Mouse (Mus musculus) liver, adult 10 weeks (tissue): ENCODE measurements around the gene Gm21477. TPM values are rescaled to one million over a fixed set of nuclear protein-coding genes. Genes with fewer than 3 reads are reported as not detected.

Experiments
- polyA plus RNA-seq: library from polyadenylated mRNA; stranded (reverse); fragments of 350-450 nt; fragmentation: Illumina TruSeq; extraction: RNeasy Lipid Tissue Mini Kit (QIAGEN cat#74804); gene quantifications from one replicate; pipeline ENCODE4 v1.2.3, GENCODE M21; 2014; ENCODE audit warnings: low read depth, low replicate concordance

The Gm21477 gene
- polyA plus RNA-seq = not detected

DNA sequence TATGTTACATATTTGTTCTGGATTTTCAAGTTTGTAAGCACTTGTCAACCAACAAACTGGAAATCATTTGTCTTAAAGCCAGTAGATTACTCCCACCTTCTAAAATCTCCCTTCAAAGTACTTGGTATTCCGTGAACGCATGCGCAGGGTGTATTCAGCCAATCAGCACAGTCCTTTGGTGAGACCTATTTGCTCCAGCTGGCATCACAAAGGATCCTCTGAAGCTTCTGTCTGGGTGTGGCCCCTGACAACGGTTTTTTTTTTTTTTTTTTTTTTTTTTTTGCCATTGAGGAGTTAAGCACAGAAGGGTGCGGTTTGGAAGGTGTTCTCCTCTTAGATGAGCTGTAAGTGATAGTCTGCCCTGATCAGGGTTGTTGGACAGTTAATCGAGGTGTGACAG, at the start of gene Gm21477:
TSS of gene Gm21477 (plus strand) at position 301 of the 400 bp plus-strand sequence.

